Mouse (Mus musculus) midbrain, postnatal 0 days (tissue): ENCODE results near the gene Cd82. TPM values are rescaled to one million over a fixed set of nuclear protein-coding genes. Genes with fewer than 3 reads are reported as not detected.

ENCODE experiments used
- ATAC-seq: fragments of 200-750 bp; cut with Nextera tagmentation; 2 replicates; pipeline ENCODE4 v1.8.0; 2017; ENCODE audit warnings: moderate number of reproducible peaks, mild to moderate bottlenecking, moderate TSS enrichment, moderate library complexity; ENCODE audit not compliant: low FRiP score
- DNase-seq: peaks from one replicate; pipeline ENCODE4 v3.0.0-alpha.2; 2015; ENCODE audit warnings: low spot score
- H3K27ac ChIP-seq: fragments of 300-500 bp; sonication (generic); 2 replicates; pipeline ENCODE4 v1.5.1; 2014; ENCODE audit warnings: low read depth, mild to moderate bottlenecking, low read length, mixed read lengths
- H3K27me3 ChIP-seq: fragments of 300-500 bp; sonication (generic); 2 replicates; pipeline ENCODE4 v1.6.1; 2014; ENCODE audit warnings: low read length, control low read depth, mixed read lengths; ENCODE audit not compliant: insufficient read depth
- H3K36me3 ChIP-seq: fragments of 300-500 bp; sonication (generic); 2 replicates; pipeline ENCODE4 v1.6.1; 2014; ENCODE audit warnings: low read length, control low read depth, mixed read lengths; ENCODE audit not compliant: insufficient read depth
- H3K4me1 ChIP-seq: fragments of 300-500 bp; sonication (generic); 2 replicates; pipeline ENCODE4 v1.6.1; 2014; ENCODE audit warnings: mild to moderate bottlenecking, control low read depth, antibody characterized with exemption, low read length, mixed read lengths; ENCODE audit not compliant: insufficient read depth
- H3K4me2 ChIP-seq: fragments of 300-500 bp; sonication (generic); 2 replicates; pipeline ENCODE4 v1.6.1; 2014; ENCODE audit warnings: low read depth, mild to moderate bottlenecking, low read length, mixed read lengths; ENCODE audit not compliant: poor library complexity, severe bottlenecking
- H3K4me3 ChIP-seq: fragments of 300-500 bp; sonication (generic); 2 replicates; pipeline ENCODE4 v1.5.1; 2014; ENCODE audit warnings: low read depth, mild to moderate bottlenecking, low read length, moderate library complexity
- H3K9ac ChIP-seq: fragments of 300-500 bp; sonication (generic); replicated peaks from 2 replicates; pipeline ENCODE4 v1.6.1; 2014; ENCODE audit warnings: mild to moderate bottlenecking, low read length, moderate library complexity, mixed read lengths; ENCODE audit not compliant: poor library complexity, severe bottlenecking
- H3K9me3 ChIP-seq: fragments of 300-500 bp; sonication (generic); 2 replicates; pipeline ENCODE4 v1.6.1; 2016; ENCODE audit warnings: low read length, control low read depth
- CTCF ChIP-seq: IDR thresholded peaks from 2 replicates; pipeline ENCODE4 v1.5.1; 2016; ENCODE audit warnings: antibody characterized with exemption, mild to moderate bottlenecking
- WGBS: fragments of 180-500 bp; shearing (Covaris S2); extraction: QIAGEN DNeasy Blood & Tissue Kit; methylation state at CpG from one replicate; pipeline ENCODE4 v1.1.7; 2014; 5-methylcytosine and 5-hydroxymethylcytosine counted together
- polyA plus RNA-seq: library from polyadenylated mRNA; unstranded; fragments of >200 nt; fragmentation: Nextera tagmentation; extraction: Ambion mirVana; gene quantifications from 2 replicates; pipeline ENCODE4 v1.2.1, GENCODE M21; 2015
- total RNA-seq: library from RNA; depleted of rRNA; stranded (reverse); fragments of >200 nt; gene quantifications from 2 replicates; pipeline ENCODE4 v1.2.3, GENCODE M21; 2014

Cd82 gene
- total and polyA plus RNA-seq, 2 experiments from 2014 or later = 9.2 to 14.8 TPM

DNA sequence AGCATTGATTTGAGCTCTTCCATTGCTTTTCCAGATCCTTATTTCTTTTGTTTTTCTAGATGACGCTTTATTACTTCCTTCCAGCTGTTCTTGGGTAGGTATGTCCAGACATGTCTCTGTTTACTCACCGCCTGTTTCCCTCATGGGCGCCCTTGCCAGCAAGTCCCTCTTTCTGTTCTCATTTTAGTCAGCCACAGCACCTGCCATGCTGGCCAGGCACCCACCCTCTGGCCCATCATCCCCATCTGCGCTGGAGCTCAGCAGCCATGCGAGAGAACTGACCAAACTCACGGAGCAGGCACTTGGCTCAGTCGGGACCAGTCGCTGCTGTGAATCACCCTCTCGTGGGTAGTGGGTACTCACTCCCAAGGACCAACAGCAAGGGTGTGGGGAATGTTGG is 11.0 kb upstream of the Cd82 start:
- 85% methylated on average over 9 of the region's 9 CpGs for WGBS
- Histone ChIP-seq H3K4me1 (no peaks in the 10 kb centered on the region), H3K4me2 (no peak overlapping the region), H3K4me3 (no peak overlapping the region), H3K9ac (no peak overlapping the region), H3K27ac (no peak overlapping the region), H3K27me3 (no peaks in the 10 kb centered on the region), H3K9me3 (no peaks in the 10 kb centered on the region), H3K36me3 (no peaks in the 10 kb centered on the region)
- ATAC-seq = no peak
- TF ChIP-seq CTCF = no peak
- DNase-seq = no peak

DNA sequence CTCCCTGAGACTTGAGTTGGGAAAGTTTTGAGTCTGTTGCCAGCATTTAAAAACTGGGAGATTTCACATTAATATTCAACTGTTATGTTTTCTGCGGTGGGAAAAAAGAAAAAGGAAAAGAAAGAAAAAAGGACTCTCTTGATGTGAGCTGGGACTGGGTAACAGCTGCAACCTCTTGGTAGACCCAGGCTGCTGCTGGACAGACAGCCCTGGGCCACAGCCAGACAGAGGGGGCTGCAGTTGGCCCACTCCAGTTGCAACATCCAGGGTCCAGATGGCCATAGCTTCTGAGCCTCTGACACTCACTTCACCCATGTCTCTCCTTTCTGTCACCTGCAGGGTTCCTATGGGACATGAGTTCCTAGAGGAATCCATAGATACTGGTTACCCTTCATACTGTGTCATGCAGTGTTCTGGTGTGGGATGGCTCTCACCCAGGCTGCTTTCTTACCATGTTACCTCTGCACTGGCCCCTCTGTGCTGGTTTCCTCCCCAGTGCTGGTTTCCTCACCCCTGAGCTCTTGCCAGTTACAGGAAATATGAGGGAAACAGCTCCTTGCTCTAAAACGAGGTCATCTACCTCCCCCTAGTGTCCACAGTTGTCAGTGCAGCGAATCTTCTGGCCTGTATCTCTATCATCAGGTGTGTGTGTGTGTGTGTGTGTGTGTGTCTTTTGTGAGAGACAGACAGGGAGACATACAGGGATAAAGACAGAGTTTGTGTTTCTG is 8.1 kb upstream of the Cd82 start:
- WGBS = 13% methylated on average over 3 of the region's 3 CpGs
- Histone ChIP-seq H3K27me3 (no peaks in the 10 kb centered on the region), H3K27ac (no peak overlapping the region), H3K9me3 (no peaks in the 10 kb centered on the region), H3K36me3 (no peaks in the 10 kb centered on the region), H3K4me2 (no peak overlapping the region), H3K9ac (no peak overlapping the region), H3K4me3 (no peak overlapping the region), H3K4me1 (no peaks in the 10 kb centered on the region)
- ATAC-seq (0 out of 2 replicates have a peak, but pooled peaks have one; percentile 35), DNase-seq (peak; percentile 91)
- TF ChIP-seq CTCF = peak; percentile 98

- DNase-seq (peak; percentile 57), ATAC-seq (no peak)
- Histone ChIP-seq H3K4me3 (no peak overlapping the region), H3K9me3 (no peaks in the 10 kb centered on the region), H3K4me1 (no peaks in the 10 kb centered on the region), H3K27me3 (peaks cover 3% of the 10 kb centered on the region; the same call in 1 of the 2 replicates), H3K36me3 (no peaks in the 10 kb centered on the region), H3K27ac (no peak overlapping the region), H3K9ac (no peak overlapping the region), H3K4me2 (peak overlapping the region; percentile 38)
- no peak for TF ChIP-seq CTCF
- 1% methylated on average over 9 of the region's 9 CpGs for WGBS
Observed at GRCm38 (mm10) chr2:93470127-93470526, 7.2 kb upstream of the Cd82 start.

GRCm38 (mm10) chr2:93469118-93469517 is 6.2 kb upstream of the Cd82 start:
- H3K9ac ChIP-seq = no peak overlapping the region
- H3K9me3 ChIP-seq = no peaks in the 10 kb centered on the region
- peak; percentile 54 for DNase-seq
- WGBS = 13% methylated on average over 7 of the region's 7 CpGs
- no peaks in the 10 kb centered on the region for H3K36me3 ChIP-seq
- H3K27me3 ChIP-seq = peaks cover 3% of the 10 kb centered on the region; the same call in 1 of the 2 replicates
- no peak overlapping the region for H3K4me3 ChIP-seq
- no peak overlapping the region for H3K27ac ChIP-seq
- no peak overlapping the region for H3K4me2 ChIP-seq
- no peak for ATAC-seq
- TF ChIP-seq CTCF = peak; percentile 70
- H3K4me1 ChIP-seq = no peaks in the 10 kb centered on the region

GRCm38 (mm10) chr2:93466314-93466713 is 3.4 kb upstream of the Cd82 start:
- Histone ChIP-seq H3K36me3 (no peaks in the 10 kb centered on the region), H3K9me3 (no peaks in the 10 kb centered on the region), H3K27ac (no peak overlapping the region), H3K4me1 (0 out of 2 replicates have a peak, but pooled peaks cover 4% of the 10 kb centered on the region), H3K4me2 (no peak overlapping the region), H3K4me3 (no peak overlapping the region), H3K9ac (no peak overlapping the region), H3K27me3 (peaks cover 12% of the 10 kb centered on the region; the same call in 1 of the 2 replicates)
- no peak for ATAC-seq
- 87% methylated on average over 3 of the region's 3 CpGs for WGBS
- DNase-seq = no peak
- no peak for TF ChIP-seq CTCF
